Mouse (Mus musculus): ENCODE measurements around the gene Tapt1. TPM values are rescaled to one million over a fixed set of nuclear protein-coding genes. Genes with fewer than 3 reads are reported as not detected.

The Tapt1 gene
- polyA plus RNA-seq (2015; fragmentation: Nextera tagmentation; extraction: Ambion mirVana), result 18.1 and 23.2 TPM in 2 replicates

GRCm38 (mm10) chr5:44226521-44227461 is at the start of gene Tapt1:
Gene Tapt1, minus strand, starts transcription at chr5:44226626.

Other genes with a start within 250 kb of the Tapt1 start
- 6.5 TPM in 1 of 2 replicates, not detected in the other for gene Fgfbp1, start 244.8 kb downstream of the Tapt1 start, polyA plus RNA-seq (2015; fragmentation: Nextera tagmentation; extraction: Ambion mirVana)
- gene Prom1, start 124.6 kb downstream of the Tapt1 start, polyA plus RNA-seq (2015; fragmentation: Nextera tagmentation; extraction: Ambion mirVana), result 4.7 and 5.5 TPM in 2 replicates

Measured in skeletal muscle tissue, postnatal 0 days (tissue).